Mouse (Mus musculus): ENCODE results near the gene Dusp1. TPM values are rescaled to one million over a fixed set of nuclear protein-coding genes. Genes with fewer than 3 reads are reported as not detected.

The Dusp1 gene
- polyA plus RNA-seq, 1 experiment from 2014 or later = 27.1 TPM

DNA sequence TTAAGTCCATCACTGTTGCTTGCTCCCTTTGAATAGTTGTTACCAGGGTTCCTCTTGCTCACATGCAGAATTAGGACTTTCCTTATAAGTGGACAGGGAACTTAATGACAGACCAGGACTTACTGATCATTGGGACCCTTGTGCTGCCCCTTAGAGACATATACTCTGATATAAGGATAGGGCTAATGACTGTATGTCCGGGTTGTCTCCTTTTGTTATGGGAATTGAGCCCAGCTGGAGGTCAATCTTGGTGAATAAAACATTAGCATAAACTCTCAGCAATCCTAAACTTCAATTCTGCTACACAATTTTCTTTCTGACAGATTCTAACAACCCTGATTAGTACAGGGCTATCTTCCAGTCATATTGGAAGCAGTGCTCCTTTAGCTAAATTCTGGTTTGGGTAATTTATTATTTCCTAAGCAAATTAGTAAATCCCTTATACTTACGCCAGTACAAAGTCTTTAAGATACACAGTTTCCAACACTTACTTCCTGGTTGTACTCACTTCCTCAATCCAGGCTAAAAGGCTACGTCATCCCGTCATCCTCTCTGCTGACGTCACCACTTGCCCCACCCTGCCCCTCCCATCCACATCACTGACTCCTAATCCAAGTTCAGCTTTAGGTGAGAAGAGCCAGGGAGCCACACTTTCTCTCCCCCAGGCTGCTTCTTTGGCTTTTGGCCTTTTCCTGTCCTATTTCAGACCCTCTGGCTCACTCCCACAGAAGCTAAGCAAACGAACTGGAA lies 24.0 kb downstream of the Dusp1 start:
- Histone ChIP-seq H3K4me2 (ENCODE audit: low read length) (no peak overlapping the region), H3K4me3 (ENCODE audit: low read length) (no peak overlapping the region), H3K9ac (ENCODE audit: low read depth, low read length) (no peak overlapping the region)

DNA sequence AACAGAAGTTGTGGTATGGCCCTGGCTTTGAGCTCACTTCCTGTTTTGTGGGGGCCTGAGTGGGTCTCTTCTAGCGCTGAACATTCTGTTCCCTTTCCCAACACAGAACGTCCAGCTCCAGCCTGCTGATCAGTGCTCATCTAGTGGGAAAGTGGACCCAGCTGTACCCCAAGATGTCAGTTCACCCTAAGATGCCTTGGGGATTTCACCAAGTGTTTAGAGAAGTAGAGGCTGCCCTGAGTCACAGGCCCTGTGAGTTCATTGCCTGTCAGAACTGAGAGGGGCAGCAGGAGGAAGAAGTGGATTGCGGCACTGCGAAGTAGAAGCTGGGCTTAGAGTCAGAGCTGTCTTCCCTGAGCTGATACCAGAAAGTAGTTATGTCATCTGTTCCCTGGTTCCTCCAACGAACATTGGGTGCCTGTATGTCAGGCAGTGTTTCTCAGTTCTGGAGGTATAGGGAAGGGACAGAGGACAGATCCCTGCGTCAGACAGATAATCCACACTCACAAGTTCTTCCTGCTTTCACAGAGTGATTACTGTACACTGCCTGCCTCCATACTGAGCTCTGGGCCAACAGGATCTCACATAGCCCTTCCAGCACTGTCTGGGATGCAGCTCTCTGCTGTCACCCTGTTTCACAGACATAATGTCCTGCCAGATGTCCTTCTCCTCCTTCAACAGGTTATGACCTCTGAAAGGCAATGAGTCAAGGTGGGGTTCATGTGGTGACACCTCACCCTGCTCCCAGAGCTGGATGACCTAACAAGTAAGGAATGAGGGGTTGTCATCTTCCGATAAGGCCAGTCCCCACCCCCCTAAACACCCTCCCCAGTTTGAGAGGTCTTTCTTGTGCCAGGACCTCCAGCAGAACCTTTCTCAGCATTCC lies 26.4 kb downstream of the Dusp1 start:
- 83% methylated on average over 7 of the region's 7 CpGs for WGBS
- H3K4me2 ChIP-seq (ENCODE audit: low read length) = no peak overlapping the region
- no peaks in the 10 kb centered on the region for H3K4me1 ChIP-seq (ENCODE audit: control insufficient read depth, insufficient read depth, low read depth, low read length)
- no peak overlapping the region for H3K4me3 ChIP-seq (ENCODE audit: low read length)
- H3K27me3 ChIP-seq (replicated peaks; ENCODE audit: control insufficient read depth, insufficient read depth, low read length) = no peaks in the 10 kb centered on the region
- no peaks in the 10 kb centered on the region for H3K9me3 ChIP-seq (ENCODE audit: control insufficient read depth, low read length)
- H3K9ac ChIP-seq (ENCODE audit: low read depth, low read length) = no peak overlapping the region
- H3K36me3 ChIP-seq (ENCODE audit: control insufficient read depth, insufficient read depth, low read length) = no peaks in the 10 kb centered on the region
- ATAC-seq = no peak
- no peak overlapping the region for H3K27ac ChIP-seq (ENCODE audit: low read depth, low read length)

More for the DNA sequence above, 24.0 kb downstream of the Dusp1 start:
- Histone ChIP-seq H3K9me3 (ENCODE audit: control insufficient read depth, low read length) (no peaks in the 10 kb centered on the region), H3K27ac (ENCODE audit: low read depth, low read length) (no peak overlapping the region), H3K36me3 (ENCODE audit: control insufficient read depth, insufficient read depth, low read length) (no peaks in the 10 kb centered on the region), H3K4me1 (ENCODE audit: control insufficient read depth, insufficient read depth, low read depth, low read length) (no peaks in the 10 kb centered on the region), H3K27me3 (replicated peaks; ENCODE audit: control insufficient read depth, insufficient read depth, low read length) (no peaks in the 10 kb centered on the region)
- ATAC-seq = no peak
- 37% methylated on average over 6 of the region's 6 CpGs for WGBS

DNA sequence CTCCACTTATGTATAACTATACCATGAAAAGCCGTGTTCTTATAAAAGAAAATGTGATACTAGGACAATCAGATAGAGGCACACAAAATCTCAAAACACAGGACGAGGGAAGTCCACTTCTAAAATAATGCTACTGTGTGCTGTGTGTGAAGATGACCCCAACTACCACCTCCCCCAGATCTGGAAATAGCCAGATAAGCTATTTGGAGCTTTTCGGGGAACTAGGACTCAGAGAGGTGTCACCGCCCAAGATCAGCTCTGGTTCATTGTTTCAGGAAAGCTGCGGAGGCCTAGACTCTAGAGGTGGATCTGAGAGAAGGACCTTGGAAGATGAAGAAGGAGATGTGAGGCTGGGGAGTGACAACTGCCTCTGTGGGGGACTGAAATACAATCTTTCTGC lies 27.2 kb downstream of the Dusp1 start:
- Histone ChIP-seq H3K9me3 (ENCODE audit: control insufficient read depth, low read length) (no peaks in the 10 kb centered on the region), H3K4me2 (ENCODE audit: low read length) (no peak overlapping the region), H3K9ac (ENCODE audit: low read depth, low read length) (no peak overlapping the region), H3K27ac (ENCODE audit: low read depth, low read length) (no peak overlapping the region), H3K36me3 (ENCODE audit: control insufficient read depth, insufficient read depth, low read length) (no peaks in the 10 kb centered on the region), H3K27me3 (replicated peaks; ENCODE audit: control insufficient read depth, insufficient read depth, low read length) (no peaks in the 10 kb centered on the region), H3K4me3 (ENCODE audit: low read length) (no peak overlapping the region), H3K4me1 (ENCODE audit: control insufficient read depth, insufficient read depth, low read depth, low read length) (no peaks in the 10 kb centered on the region)
- no peak for ATAC-seq
- WGBS = 87% methylated on average over 5 of the region's 5 CpGs

DNA sequence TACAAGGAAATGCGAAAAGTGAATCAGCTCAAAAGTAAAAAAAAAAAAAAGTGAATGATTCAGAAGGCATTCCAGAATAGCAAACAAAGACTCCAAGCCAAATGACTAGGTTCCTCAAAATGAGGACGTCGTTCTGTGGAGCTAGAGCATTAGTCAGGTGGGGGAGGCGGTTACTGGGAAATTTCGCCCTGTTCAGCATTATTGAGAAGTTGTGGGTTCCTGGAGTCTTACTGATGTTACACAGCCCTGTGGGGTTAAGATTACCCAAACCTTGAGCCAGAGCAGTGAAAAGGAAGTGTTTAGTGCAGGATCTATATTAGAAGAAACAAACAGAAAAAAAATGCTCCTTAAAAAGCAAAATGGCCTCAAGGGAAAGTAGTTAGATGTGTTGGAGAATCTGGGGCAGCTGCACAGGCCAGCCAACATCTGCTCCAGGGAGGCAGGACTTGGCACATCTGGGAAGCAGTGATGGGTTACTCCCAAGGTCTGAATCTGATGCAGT lies 28.0 kb downstream of the Dusp1 start:
- Histone ChIP-seq H3K4me1 (ENCODE audit: control insufficient read depth, insufficient read depth, low read depth, low read length) (no peaks in the 10 kb centered on the region), H3K27ac (ENCODE audit: low read depth, low read length) (no peak overlapping the region), H3K4me2 (ENCODE audit: low read length) (no peak overlapping the region), H3K9me3 (ENCODE audit: control insufficient read depth, low read length) (no peaks in the 10 kb centered on the region), H3K9ac (ENCODE audit: low read depth, low read length) (no peak overlapping the region), H3K27me3 (replicated peaks; ENCODE audit: control insufficient read depth, insufficient read depth, low read length) (no peaks in the 10 kb centered on the region), H3K4me3 (ENCODE audit: low read length) (no peak overlapping the region), H3K36me3 (ENCODE audit: control insufficient read depth, insufficient read depth, low read length) (no peaks in the 10 kb centered on the region)
- 84% methylated on average over 5 of the region's 5 CpGs for WGBS
- no peak for ATAC-seq

DNA sequence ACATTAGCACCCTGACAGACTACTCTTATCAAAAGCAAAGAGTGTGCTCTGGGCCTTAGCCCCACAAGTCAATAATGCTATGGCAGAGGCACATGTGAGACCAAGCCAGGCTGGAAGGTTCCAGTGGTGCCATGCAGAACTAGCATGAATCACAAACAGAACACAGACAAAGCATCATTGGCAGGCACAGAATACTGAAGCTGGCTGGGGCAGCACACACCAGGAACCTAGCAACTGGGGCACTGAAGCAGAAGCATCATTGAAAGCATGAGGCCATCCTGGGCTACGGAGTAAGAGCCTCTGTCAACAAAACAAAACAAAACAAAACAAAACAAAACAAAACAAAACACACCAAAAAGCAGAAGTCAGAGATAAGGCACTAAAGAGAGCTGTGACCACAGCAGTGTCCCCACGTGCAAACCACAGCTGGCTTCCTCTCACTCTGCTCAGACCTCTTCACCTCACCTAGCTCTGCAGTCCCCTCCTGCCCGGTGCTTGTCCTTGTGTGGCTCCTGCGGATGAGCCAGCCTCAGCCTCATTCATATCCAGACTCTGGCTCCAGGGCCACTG lies 29.4 kb downstream of the Dusp1 start:
- H3K4me2 ChIP-seq (ENCODE audit: low read length) = no peak overlapping the region
- no peak for ATAC-seq

DNA sequence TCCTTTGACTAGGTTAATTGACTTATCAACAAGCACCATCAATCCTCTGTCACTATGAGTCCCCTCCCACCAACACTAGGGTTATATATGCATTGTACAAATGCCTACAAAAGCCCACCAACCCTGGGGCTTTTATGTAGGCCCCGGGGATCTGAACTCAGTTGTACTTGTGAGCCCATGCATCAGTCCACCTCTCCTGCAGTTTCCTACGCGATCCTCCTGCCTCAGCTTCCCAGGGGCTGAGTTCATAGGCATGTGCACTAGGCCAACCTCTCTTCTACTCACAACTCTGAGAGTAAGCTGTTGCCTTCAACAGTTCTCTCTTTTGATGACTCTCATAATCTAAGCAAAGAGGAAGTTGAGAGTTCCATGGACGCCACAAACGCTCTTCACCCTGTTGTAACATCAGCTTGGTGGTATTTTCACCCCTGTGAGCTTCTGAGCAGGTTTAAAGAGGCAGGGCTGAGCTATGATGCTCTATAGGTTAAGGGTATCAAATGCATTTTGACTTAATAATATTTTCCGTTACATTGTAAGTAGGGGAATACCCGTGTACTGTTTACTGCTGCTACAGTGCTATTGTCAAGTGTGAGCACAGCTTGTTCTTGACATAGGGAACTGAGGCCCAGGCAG lies 30.4 kb downstream of the Dusp1 start:
- no peak for ATAC-seq
- Histone ChIP-seq H3K9me3 (ENCODE audit: control insufficient read depth, low read length) (no peaks in the 10 kb centered on the region), H3K4me1 (ENCODE audit: control insufficient read depth, insufficient read depth, low read depth, low read length) (no peaks in the 10 kb centered on the region), H3K36me3 (ENCODE audit: control insufficient read depth, insufficient read depth, low read length) (no peaks in the 10 kb centered on the region), H3K9ac (ENCODE audit: low read depth, low read length) (no peak overlapping the region), H3K4me2 (ENCODE audit: low read length) (no peak overlapping the region), H3K4me3 (ENCODE audit: low read length) (no peak overlapping the region), H3K27ac (ENCODE audit: low read depth, low read length) (no peak overlapping the region), H3K27me3 (replicated peaks; ENCODE audit: control insufficient read depth, insufficient read depth, low read length) (no peaks in the 10 kb centered on the region)
- 85% methylated on average over 7 of the region's 7 CpGs for WGBS

More for the DNA sequence above, 29.4 kb downstream of the Dusp1 start:
- Histone ChIP-seq H3K4me3 (ENCODE audit: low read length) (no peak overlapping the region), H3K36me3 (ENCODE audit: control insufficient read depth, insufficient read depth, low read length) (no peaks in the 10 kb centered on the region), H3K27ac (ENCODE audit: low read depth, low read length) (no peak overlapping the region), H3K9me3 (ENCODE audit: control insufficient read depth, low read length) (no peaks in the 10 kb centered on the region), H3K9ac (ENCODE audit: low read depth, low read length) (no peak overlapping the region), H3K4me1 (ENCODE audit: control insufficient read depth, insufficient read depth, low read depth, low read length) (no peaks in the 10 kb centered on the region), H3K27me3 (replicated peaks; ENCODE audit: control insufficient read depth, insufficient read depth, low read length) (no peaks in the 10 kb centered on the region)
- WGBS = 58% methylated on average over 4 of the region's 4 CpGs

DNA sequence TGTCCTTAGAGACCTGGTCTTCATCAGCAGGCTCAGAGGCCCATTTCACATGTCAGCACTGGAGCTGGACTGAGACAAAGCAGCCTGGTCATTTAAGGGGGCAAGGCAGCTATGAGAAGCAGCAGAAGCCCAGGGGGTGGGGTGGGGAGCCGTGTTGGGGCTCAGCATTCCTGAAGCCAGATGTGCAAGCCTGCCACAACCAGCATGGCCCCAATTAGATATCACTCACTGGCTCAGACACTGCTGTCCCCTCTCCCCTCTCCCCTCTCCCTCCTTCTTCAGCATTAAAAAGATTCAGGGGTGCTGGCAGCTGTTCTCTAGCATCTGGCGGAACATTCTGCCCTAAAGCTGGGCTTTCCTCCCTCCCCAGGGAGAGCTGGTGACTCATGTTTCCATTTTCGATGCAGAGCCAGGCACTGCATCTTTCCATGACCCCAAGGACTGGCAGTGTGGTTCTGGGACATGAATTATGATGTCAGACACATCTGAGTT lies 31.3 kb downstream of the Dusp1 start:
- H3K27ac ChIP-seq (ENCODE audit: low read depth, low read length) = no peak overlapping the region
- 40% methylated on average over 3 of the region's 3 CpGs for WGBS
- ATAC-seq = no peak
- no peak overlapping the region for H3K4me2 ChIP-seq (ENCODE audit: low read length)
- no peaks in the 10 kb centered on the region for H3K27me3 ChIP-seq (replicated peaks; ENCODE audit: control insufficient read depth, insufficient read depth, low read length)
- H3K9ac ChIP-seq (ENCODE audit: low read depth, low read length) = no peak overlapping the region
- H3K36me3 ChIP-seq (ENCODE audit: control insufficient read depth, insufficient read depth, low read length) = no peaks in the 10 kb centered on the region
- H3K9me3 ChIP-seq (ENCODE audit: control insufficient read depth, low read length) = no peaks in the 10 kb centered on the region
- no peak overlapping the region for H3K4me3 ChIP-seq (ENCODE audit: low read length)
- H3K4me1 ChIP-seq (ENCODE audit: control insufficient read depth, insufficient read depth, low read depth, low read length) = no peaks in the 10 kb centered on the region

DNA sequence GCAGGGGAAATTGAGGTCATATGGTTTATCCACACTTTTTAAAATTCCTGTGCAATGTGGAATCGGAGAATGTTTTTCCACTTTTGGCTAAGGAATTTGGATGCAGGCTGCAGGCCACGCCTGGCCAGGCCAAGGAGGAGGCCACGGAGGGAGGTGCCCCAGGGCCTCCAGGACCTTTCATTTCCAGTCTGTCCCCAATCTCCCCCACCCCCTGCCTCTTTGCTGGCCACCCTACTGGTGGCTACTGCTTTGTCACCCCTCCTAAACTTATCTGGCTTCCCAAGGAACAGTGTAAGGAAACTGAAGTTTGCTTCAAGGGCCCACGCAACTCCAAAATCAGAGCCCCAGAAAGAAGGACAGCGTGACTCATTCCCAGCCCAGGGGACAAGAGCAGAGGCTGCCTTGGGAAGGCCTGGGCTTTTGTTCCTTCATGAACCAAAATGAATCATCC lies 32.1 kb downstream of the Dusp1 start:
- Histone ChIP-seq H3K9me3 (ENCODE audit: control insufficient read depth, low read length) (no peaks in the 10 kb centered on the region), H3K4me3 (ENCODE audit: low read length) (no peak overlapping the region), H3K4me2 (ENCODE audit: low read length) (no peak overlapping the region), H3K27ac (ENCODE audit: low read depth, low read length) (no peak overlapping the region), H3K36me3 (ENCODE audit: control insufficient read depth, insufficient read depth, low read length) (no peaks in the 10 kb centered on the region), H3K27me3 (replicated peaks; ENCODE audit: control insufficient read depth, insufficient read depth, low read length) (no peaks in the 10 kb centered on the region), H3K9ac (ENCODE audit: low read depth, low read length) (no peak overlapping the region), H3K4me1 (ENCODE audit: control insufficient read depth, insufficient read depth, low read depth, low read length) (no peaks in the 10 kb centered on the region; the same call in 1 of the 2 replicates)
- no peak for ATAC-seq
- 88% methylated on average over 5 of the region's 5 CpGs for WGBS
